Mouse (Mus musculus) mammary gland, adult 2 months (tissue): ENCODE measurements around the gene B4galt2. TPM values are rescaled to one million over a fixed set of nuclear protein-coding genes. Genes with fewer than 3 reads are reported as not detected.

Source experiments
- polyA plus RNA-seq: library from polyadenylated mRNA; depleted of rRNA; stranded (reverse); fragments of >200 nt; gene quantifications from 2 replicates; pipeline ENCODE4 v1.2.3, GENCODE M21; 2012; ENCODE audit warnings: low replicate concordance; rRNA removed

B4galt2 gene
- 21.0 and 40.0 TPM in 2 replicates for polyA plus RNA-seq

GRCm38 (mm10) chr4:117882701-117883691, at the start of gene B4galt2:
Gene B4galt2, minus strand, starts transcription at chr4:117883487.

GRCm38 (mm10) chr4:117929391-117929881, 46.1 kb upstream of the B4galt2 start, which contains the start of gene Artn:
Gene Artn, minus strand, starts transcription at chr4:117929763.

DNA sequence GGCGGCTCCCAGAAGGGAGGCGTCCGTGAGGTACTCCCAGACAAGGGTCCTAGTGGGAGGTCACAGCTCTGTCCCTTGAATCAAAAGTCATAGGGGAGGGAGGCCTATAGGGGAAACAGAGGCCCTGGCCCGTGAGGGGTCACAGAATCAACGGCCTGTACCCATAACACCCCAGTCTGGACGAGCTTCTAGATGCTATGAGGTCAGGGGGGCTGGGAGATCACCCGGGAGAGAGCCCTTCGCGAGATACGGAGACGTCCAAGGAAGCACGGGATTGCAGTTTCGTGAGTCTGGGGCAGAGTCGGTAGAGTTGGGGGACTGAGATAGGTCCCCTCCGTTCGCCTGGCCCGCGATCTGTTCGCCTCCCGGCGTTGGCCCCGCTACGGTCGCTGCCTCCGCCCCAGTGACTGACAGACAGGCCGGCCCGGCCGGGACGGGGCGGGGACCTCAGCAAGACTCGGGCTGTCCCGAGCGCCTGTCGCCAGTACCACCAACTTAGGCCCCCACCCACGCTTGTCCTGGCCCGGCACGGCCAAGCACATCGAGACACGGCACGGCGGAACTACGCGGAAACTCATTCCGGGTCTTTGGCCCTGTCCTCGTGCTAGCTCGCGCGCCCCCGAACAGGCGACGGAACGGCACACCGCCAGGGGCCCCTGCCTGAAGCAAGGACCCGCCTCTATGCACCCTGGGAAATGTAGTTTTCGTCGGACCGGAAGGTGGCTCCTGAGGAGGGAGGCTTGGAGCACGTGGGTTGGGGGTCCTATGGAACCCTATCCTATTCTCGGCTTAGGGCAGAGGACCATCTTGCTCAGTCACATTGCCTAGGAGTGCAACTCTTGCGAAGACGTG, 31.5 kb upstream of the B4galt2 start, which contains the start of gene Ipo13:
Gene Ipo13 (minus strand): TSS at position 409 of the 852 bp plus-strand sequence.

DNA sequence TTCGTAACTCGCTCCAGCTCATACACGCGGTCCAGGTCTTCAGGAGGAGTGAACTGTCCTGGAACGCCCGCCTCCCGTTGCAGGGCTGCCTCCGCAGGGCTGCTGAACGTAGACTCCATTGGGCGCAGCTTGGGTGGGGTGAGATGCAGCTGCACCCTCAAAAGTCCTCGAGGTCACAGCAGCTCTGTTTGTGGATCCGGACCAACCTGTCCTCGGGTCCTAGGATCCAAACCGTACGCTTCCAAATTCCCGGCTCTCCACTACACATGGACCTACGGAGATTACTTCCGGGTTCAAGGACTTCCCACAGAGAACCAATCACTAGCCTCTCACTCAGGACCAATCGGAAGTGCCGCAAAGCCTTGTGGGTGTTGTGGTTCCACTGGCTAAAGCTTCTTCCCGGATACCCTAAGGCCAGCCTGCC, 8.5 kb upstream of the B4galt2 start, which contains the start of gene Dph2:
Gene Dph2 (minus strand): TSS at position 295 of the 424 bp plus-strand sequence.

GRCm38 (mm10) chr4:117887133-117887532, 3.8 kb upstream of the B4galt2 start, which contains the start of gene Atp6v0b:
Gene Atp6v0b, minus strand, starts transcription at chr4:117887333.

GRCm38 (mm10) chr4:117872471-117872886, 10.8 kb downstream of the B4galt2 start, which contains the start of gene Ccdc24:
Gene Ccdc24, minus strand, starts transcription at chr4:117872557.

GRCm38 (mm10) chr4:117834457-117834844, 48.8 kb downstream of the B4galt2 start, which contains the start of gene Slc6a9:
Gene Slc6a9, plus strand, starts transcription at chr4:117834506.

Other genes starting within 250 kb of the B4galt2 start
- gene Dmap1, start 201.2 kb downstream of the B4galt2 start, polyA plus RNA-seq, result 15.3 and 16.1 TPM in 2 replicates
- gene Gm12845, start 159.1 kb downstream of the B4galt2 start, polyA plus RNA-seq, result not detected in 2 replicates
- gene Klf17, start 117.8 kb downstream of the B4galt2 start, polyA plus RNA-seq, result not detected in 2 replicates
- 13.1 and 25.0 TPM in 2 replicates for gene Slc6a9, start 49.0 kb downstream of the B4galt2 start, polyA plus RNA-seq
- gene Ccdc24, start 10.9 kb downstream of the B4galt2 start, polyA plus RNA-seq, result 1.9 and 2.8 TPM in 2 replicates
- gene Atp6v0b, start 3.8 kb upstream of the B4galt2 start, polyA plus RNA-seq, result 407 and 472 TPM in 2 replicates
- gene Dph2, start 8.5 kb upstream of the B4galt2 start, polyA plus RNA-seq, result 17.5 and 19.1 TPM in 2 replicates
- gene Ipo13, start 31.5 kb upstream of the B4galt2 start, polyA plus RNA-seq, result 59.7 and 121 TPM in 2 replicates
- gene Artn, start 46.3 kb upstream of the B4galt2 start, polyA plus RNA-seq, result 0.37 and 1.1 TPM in 2 replicates